Mouse (Mus musculus) midbrain, embryonic 15.5 days (tissue): Measurements from ENCODE around the gene Sobp. TPM values are rescaled to one million over a fixed set of nuclear protein-coding genes. Genes with fewer than 3 reads are reported as not detected.

Experiments
- ATAC-seq: fragments of 200-750 bp; cut with Nextera tagmentation; replicated peaks from 2 replicates; pipeline ENCODE4 v1.8.0; 2017; ENCODE audit warnings: moderate TSS enrichment
- H3K27ac ChIP-seq: fragments of 300-500 bp; sonication (generic); 2 replicates; pipeline ENCODE4 v1.5.1; 2015; ENCODE audit warnings: mild to moderate bottlenecking, inconsistent platforms
- H3K27me3 ChIP-seq: fragments of 300-500 bp; sonication (generic); replicated peaks from 2 replicates; pipeline ENCODE4 v1.6.1; 2015; ENCODE audit warnings: inconsistent platforms
- H3K36me3 ChIP-seq: fragments of 300-500 bp; sonication (generic); replicated peaks from 2 replicates; pipeline ENCODE4 v1.6.1; 2015; ENCODE audit warnings: inconsistent platforms
- H3K4me1 ChIP-seq: fragments of 300-500 bp; sonication (generic); 2 replicates; pipeline ENCODE4 v1.6.1; 2015; ENCODE audit warnings: inconsistent platforms
- H3K4me2 ChIP-seq: fragments of 300-500 bp; sonication (generic); 2 replicates; pipeline ENCODE4 v1.6.1; 2015; ENCODE audit warnings: inconsistent platforms, mild to moderate bottlenecking, moderate library complexity
- H3K4me3 ChIP-seq: fragments of 300-500 bp; sonication (generic); 2 replicates; pipeline ENCODE4 v1.5.1; 2015; ENCODE audit warnings: mild to moderate bottlenecking, inconsistent platforms
- H3K9ac ChIP-seq: fragments of 300-500 bp; sonication (generic); 2 replicates; pipeline ENCODE4 v1.6.1; 2015; ENCODE audit warnings: mild to moderate bottlenecking, inconsistent platforms
- H3K9me3 ChIP-seq: fragments of 300-500 bp; sonication (generic); 2 replicates; pipeline ENCODE4 v1.6.1; 2016; ENCODE audit warnings: inconsistent platforms
- WGBS: fragments of 180-500 bp; shearing (Covaris S2); methylation state at CpG from one replicate; pipeline ENCODE4 v1.1.7; 2015; ENCODE audit warnings: mixed read lengths; 5-methylcytosine and 5-hydroxymethylcytosine counted together
- polyA plus RNA-seq: library from polyadenylated mRNA; unstranded; fragments of >200 nt; fragmentation: Nextera tagmentation; extraction: Ambion mirVana; gene quantifications from 2 replicates; pipeline ENCODE4 v1.2.1, GENCODE M21; 2015

The Sobp gene
- polyA plus RNA-seq, 1 experiment from 2014 or later = 17.3 TPM

DNA sequence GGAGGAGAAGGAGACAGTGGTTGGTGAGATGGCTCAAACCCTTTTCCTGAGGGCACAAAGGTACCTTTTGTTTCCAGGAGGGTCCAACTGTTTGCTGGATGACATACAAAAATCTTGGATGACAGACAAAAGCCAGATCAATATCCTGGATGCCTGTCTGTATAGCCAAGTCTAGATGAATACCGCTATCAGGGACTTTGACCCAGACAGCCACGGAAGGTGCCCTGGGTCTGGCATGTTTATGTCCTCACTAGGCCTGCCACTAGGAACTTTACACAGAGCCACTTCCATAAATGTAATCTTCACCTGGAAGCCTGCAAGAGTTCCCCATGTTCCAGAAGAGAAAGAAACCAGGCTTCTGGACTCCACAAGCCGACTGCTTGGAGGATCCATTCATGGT lies 172.9 kb downstream of the Sobp start:
- Histone ChIP-seq H3K4me2 (no peak overlapping the region), H3K36me3 (no peaks in the 10 kb centered on the region), H3K27ac (no peak overlapping the region), H3K9me3 (no peaks in the 10 kb centered on the region), H3K9ac (no peak overlapping the region), H3K4me1 (0 out of 2 replicates have a peak, but pooled peaks cover 3% of the 10 kb centered on the region), H3K4me3 (no peak overlapping the region), H3K27me3 (no peaks in the 10 kb centered on the region)
- ATAC-seq = no peak
- WGBS = 86% methylated on average over 3 of the region's 3 CpGs

DNA sequence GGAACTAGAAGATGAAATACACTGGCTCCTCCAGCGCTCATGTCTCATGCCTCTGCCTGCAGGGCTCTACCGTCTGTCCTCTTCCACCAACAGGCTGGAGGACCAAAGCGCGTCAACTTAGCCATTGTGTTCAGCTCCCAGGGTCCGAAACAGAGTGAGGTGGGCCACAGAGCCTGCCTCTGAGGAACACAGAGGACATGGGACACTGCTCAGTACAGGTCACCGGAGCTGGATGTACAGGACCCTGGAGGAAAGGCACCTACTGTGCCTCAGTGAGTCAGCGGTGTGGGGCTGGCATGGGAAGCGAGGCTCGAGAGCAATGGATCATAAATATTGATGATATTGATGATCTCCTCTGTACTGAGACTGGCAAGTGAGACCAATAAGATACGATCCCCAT lies 175.0 kb downstream of the Sobp start:
- Histone ChIP-seq H3K36me3 (no peaks in the 10 kb centered on the region), H3K9ac (no peak overlapping the region), H3K4me2 (no peak overlapping the region), H3K27ac (no peak overlapping the region), H3K9me3 (no peaks in the 10 kb centered on the region), H3K4me1 (peaks cover 11% of the 10 kb centered on the region), H3K27me3 (no peaks in the 10 kb centered on the region), H3K4me3 (no peak overlapping the region)
- no peak; the same call in 1 of the 2 replicates for ATAC-seq
- 93% methylated on average over 10 of the region's 10 CpGs for WGBS

- WGBS = 87% methylated on average over 2 of the region's 2 CpGs
- Histone ChIP-seq H3K27ac (no peak overlapping the region), H3K4me3 (no peak overlapping the region), H3K27me3 (no peaks in the 10 kb centered on the region), H3K36me3 (no peaks in the 10 kb centered on the region), H3K9me3 (no peaks in the 10 kb centered on the region), H3K4me2 (no peak overlapping the region), H3K9ac (no peak overlapping the region), H3K4me1 (peaks cover 11% of the 10 kb centered on the region)
- ATAC-seq = no peak
Measured at GRCm38 (mm10) chr10:42997278-42997677, 177.1 kb downstream of the Sobp start.

DNA sequence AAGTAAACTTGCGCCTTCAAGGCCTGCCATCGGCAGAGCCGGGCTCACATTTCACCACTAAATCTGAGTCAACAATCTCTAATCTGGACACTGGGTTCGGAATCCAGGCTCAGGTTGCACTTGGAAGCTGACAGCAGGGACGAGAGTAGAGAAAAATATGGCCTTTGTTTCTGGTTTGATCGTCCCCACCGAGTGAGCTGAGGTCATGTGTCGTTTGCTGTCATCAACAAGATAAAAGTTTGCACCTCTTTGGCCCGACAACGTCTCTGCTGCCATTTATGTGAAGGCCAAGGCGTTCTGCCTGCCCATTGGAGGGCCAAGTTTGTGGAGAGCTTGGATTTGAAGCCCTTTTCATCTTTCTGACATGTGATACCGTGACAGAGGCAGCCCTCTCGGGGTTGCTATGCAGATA lies 178.8 kb downstream of the Sobp start:
- WGBS = 57% methylated on average over 13 of the region's 13 CpGs
- H3K4me2 ChIP-seq = no peak overlapping the region
- H3K27ac ChIP-seq = no peak overlapping the region
- ATAC-seq = no peak
- no peaks in the 10 kb centered on the region for H3K27me3 ChIP-seq
- H3K4me3 ChIP-seq = no peak overlapping the region
- H3K36me3 ChIP-seq = no peaks in the 10 kb centered on the region
- H3K4me1 ChIP-seq = peaks cover 19% of the 10 kb centered on the region
- no peaks in the 10 kb centered on the region for H3K9me3 ChIP-seq
- no peak overlapping the region for H3K9ac ChIP-seq

GRCm38 (mm10) chr10:42994331-42994782 lies 180.0 kb downstream of the Sobp start:
- 0 out of 2 replicates have a peak overlapping the region, but pooled peaks have one; percentile 10 for H3K4me2 ChIP-seq
- no peak overlapping the region for H3K4me3 ChIP-seq
- no peak overlapping the region for H3K27ac ChIP-seq
- ATAC-seq = no peak
- peaks cover 19% of the 10 kb centered on the region for H3K4me1 ChIP-seq
- no peaks in the 10 kb centered on the region for H3K27me3 ChIP-seq
- H3K36me3 ChIP-seq = no peaks in the 10 kb centered on the region
- H3K9me3 ChIP-seq = no peaks in the 10 kb centered on the region
- 21% methylated on average over 13 of the region's 13 CpGs for WGBS
- H3K9ac ChIP-seq = no peak overlapping the region

DNA sequence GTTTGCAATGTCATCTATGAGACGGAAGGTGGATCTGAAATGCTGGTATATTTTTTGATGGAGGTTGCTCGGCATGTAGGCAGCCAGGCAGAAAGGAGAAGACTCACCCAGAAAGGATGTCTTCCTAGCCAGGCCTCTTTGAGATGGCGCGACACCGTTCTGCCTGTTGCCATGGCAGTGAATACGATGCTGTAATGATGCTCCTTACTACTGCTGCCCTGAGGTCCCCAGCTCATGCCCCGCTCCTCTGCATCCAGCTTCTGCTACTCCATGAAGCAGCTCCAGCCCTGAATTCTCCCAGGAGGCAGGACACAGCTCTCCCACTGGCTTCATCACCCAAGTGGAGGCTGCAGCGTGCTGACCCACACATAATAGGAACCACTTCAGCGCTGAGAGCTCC lies 183.3 kb downstream of the Sobp start:
- no peak overlapping the region for H3K9ac ChIP-seq
- peak; percentile 53; the same call in 1 of the 2 replicates for ATAC-seq
- H3K4me3 ChIP-seq = no peak overlapping the region
- peaks cover 19% of the 10 kb centered on the region for H3K4me1 ChIP-seq
- no peaks in the 10 kb centered on the region for H3K36me3 ChIP-seq
- H3K27me3 ChIP-seq = no peaks in the 10 kb centered on the region
- 45% methylated on average over 9 of the region's 9 CpGs for WGBS
- 0 out of 2 replicates have a peak overlapping the region, but pooled peaks have one; percentile 9 for H3K4me2 ChIP-seq
- H3K9me3 ChIP-seq = no peaks in the 10 kb centered on the region
- no peak overlapping the region for H3K27ac ChIP-seq

- H3K4me2 ChIP-seq = no peak overlapping the region
- H3K9me3 ChIP-seq = no peaks in the 10 kb centered on the region
- peaks cover 17% of the 10 kb centered on the region for H3K4me1 ChIP-seq
- no peaks in the 10 kb centered on the region for H3K27me3 ChIP-seq
- 33% methylated on average over 6 of the region's 6 CpGs for WGBS
- H3K36me3 ChIP-seq = no peaks in the 10 kb centered on the region
- no peak overlapping the region for H3K9ac ChIP-seq
- no peak overlapping the region for H3K4me3 ChIP-seq
- ATAC-seq = no peak
- no peak overlapping the region for H3K27ac ChIP-seq
Measured at GRCm38 (mm10) chr10:42989910-42990309, 184.4 kb downstream of the Sobp start.

GRCm38 (mm10) chr10:42988627-42989026 lies 185.7 kb downstream of the Sobp start:
- no peaks in the 10 kb centered on the region for H3K9me3 ChIP-seq
- no peak overlapping the region for H3K4me3 ChIP-seq
- no peaks in the 10 kb centered on the region for H3K27me3 ChIP-seq
- no peaks in the 10 kb centered on the region for H3K36me3 ChIP-seq
- H3K4me1 ChIP-seq = peaks cover 7% of the 10 kb centered on the region
- 63% methylated on average over 15 of the region's 15 CpGs for WGBS
- ATAC-seq = no peak
- no peak overlapping the region for H3K27ac ChIP-seq
- H3K4me2 ChIP-seq = no peak overlapping the region
- H3K9ac ChIP-seq = no peak overlapping the region

GRCm38 (mm10) chr10:42987594-42988052 lies 186.7 kb downstream of the Sobp start:
- Histone ChIP-seq H3K9ac (no peak overlapping the region), H3K27ac (no peak overlapping the region), H3K36me3 (no peaks in the 10 kb centered on the region), H3K4me3 (no peak overlapping the region), H3K9me3 (no peaks in the 10 kb centered on the region), H3K27me3 (no peaks in the 10 kb centered on the region), H3K4me2 (no peak overlapping the region), H3K4me1 (peaks cover 7% of the 10 kb centered on the region)
- peak; percentile 65 for ATAC-seq
- WGBS = 22% methylated on average over 6 of the region's 6 CpGs

DNA sequence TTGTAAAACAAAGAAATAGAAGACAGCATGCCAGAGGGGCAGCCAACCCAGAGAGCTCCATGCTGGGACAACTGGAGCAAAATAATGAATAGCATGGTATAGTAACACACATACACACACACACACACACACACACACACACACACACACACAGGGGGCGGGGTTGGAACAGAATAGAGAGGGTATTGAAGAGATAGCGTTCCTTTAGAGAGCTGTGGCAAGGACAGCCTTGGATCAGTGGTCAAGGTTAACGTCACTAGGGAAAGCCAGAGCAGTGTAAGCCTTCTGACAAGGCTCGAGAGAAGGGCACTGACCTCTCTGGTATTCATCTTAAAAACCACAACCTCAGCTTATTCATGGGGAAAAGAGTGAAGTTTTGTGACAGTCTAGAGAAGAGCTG lies 189.4 kb downstream of the Sobp start:
- 57% methylated on average over 4 of the region's 4 CpGs for WGBS
- H3K36me3 ChIP-seq = no peaks in the 10 kb centered on the region

GRCm38 (mm10) chr10:42980999-42981757 lies 193.2 kb downstream of the Sobp start:
- Histone ChIP-seq H3K9ac (no peak overlapping the region), H3K27me3 (no peaks in the 10 kb centered on the region), H3K4me2 (no peak overlapping the region), H3K9me3 (no peaks in the 10 kb centered on the region), H3K27ac (no peak overlapping the region), H3K4me3 (no peak overlapping the region), H3K36me3 (no peaks in the 10 kb centered on the region), H3K4me1 (no peaks in the 10 kb centered on the region)
- no peak for ATAC-seq
- WGBS = 62% methylated on average over 7 of the region's 7 CpGs

More for the DNA sequence above, 189.4 kb downstream of the Sobp start:
- Histone ChIP-seq H3K27ac (no peak overlapping the region), H3K9me3 (no peaks in the 10 kb centered on the region), H3K4me1 (no peaks in the 10 kb centered on the region), H3K4me2 (no peak overlapping the region), H3K27me3 (no peaks in the 10 kb centered on the region), H3K9ac (no peak overlapping the region), H3K4me3 (no peak overlapping the region)
- no peak for ATAC-seq

- Histone ChIP-seq H3K27me3 (no peaks in the 10 kb centered on the region), H3K9ac (no peak overlapping the region), H3K4me3 (no peak overlapping the region), H3K9me3 (no peaks in the 10 kb centered on the region), H3K27ac (no peak overlapping the region), H3K4me1 (no peaks in the 10 kb centered on the region), H3K4me2 (no peak overlapping the region), H3K36me3 (no peaks in the 10 kb centered on the region)
- 57% methylated on average over 3 of the region's 3 CpGs for WGBS
- ATAC-seq = no peak
Measured at GRCm38 (mm10) chr10:42978346-42978745, 196.0 kb downstream of the Sobp start.

GRCm38 (mm10) chr10:42976577-42976976 lies 197.8 kb downstream of the Sobp start:
- ATAC-seq = no peak
- 91% methylated on average over 6 of the region's 6 CpGs for WGBS

More at GRCm38 (mm10) chr10:42976577-42976976, 197.8 kb downstream of the Sobp start:
- Histone ChIP-seq H3K4me1 (no peaks in the 10 kb centered on the region), H3K9ac (no peak overlapping the region), H3K4me3 (no peak overlapping the region), H3K36me3 (no peaks in the 10 kb centered on the region), H3K9me3 (no peaks in the 10 kb centered on the region), H3K27ac (no peak overlapping the region), H3K4me2 (no peak overlapping the region), H3K27me3 (no peaks in the 10 kb centered on the region)
